Mouse (Mus musculus) cerebellum, adult 2 months (tissue): ENCODE results near the gene Tmem89. TPM values are rescaled to one million over a fixed set of nuclear protein-coding genes. Genes with fewer than 3 reads are reported as not detected.

Source experiments
- DNase-seq, 2 experiments: peaks; one replicate each; pipeline ENCODE4 v3.0.0; 2021
- H3K27ac ChIP-seq: fragments of 200-500 bp; 2 replicates; pipeline ENCODE4 v1.5.1; 2012; ENCODE audit warnings: low read length, control low read depth, inconsistent platforms; ENCODE audit not compliant: insufficient read depth
- H3K27me3 ChIP-seq: fragments of 200-500 bp; 2 replicates; pipeline ENCODE4 v1.6.1; 2012; ENCODE audit warnings: inconsistent platforms, mild to moderate bottlenecking, low read length, moderate library complexity; ENCODE audit not compliant: control insufficient read depth, insufficient read depth
- H3K4me1 ChIP-seq: fragments of 200-500 bp; 2 replicates; pipeline ENCODE4 v1.6.1; 2011; ENCODE audit warnings: low read length; ENCODE audit not compliant: control insufficient read depth, insufficient read depth
- H3K4me3 ChIP-seq: fragments of 200-500 bp; replicated peaks from 2 replicates; pipeline ENCODE3; 2011; ENCODE audit warnings: mild to moderate bottlenecking, low read depth, low read length, control low read depth; ENCODE audit not compliant: insufficient read depth
- CTCF ChIP-seq: fragments of 200-500 bp; IDR thresholded peaks from 2 replicates; pipeline ENCODE4 v1.5.1; 2011; ENCODE audit warnings: low read depth, mild to moderate bottlenecking, control low read depth, low read length, moderate library complexity, borderline replicate concordance; ENCODE audit not compliant: insufficient read depth
- POLR2A ChIP-seq: fragments of 200-500 bp; IDR thresholded peaks from 2 replicates; pipeline ENCODE4 v1.6.1; 2011; ENCODE audit warnings: low read length, control low read depth, borderline replicate concordance; ENCODE audit not compliant: insufficient read depth
- WGBS: fragments of 180-500 bp; shearing (Covaris S2); methylation state at CpG from one replicate; pipeline ENCODE4 v1.1.7; 2018; 5-methylcytosine and 5-hydroxymethylcytosine counted together
- polyA plus RNA-seq: library from polyadenylated mRNA; depleted of rRNA; stranded (reverse); fragments of >200 nt; gene quantifications from 2 replicates; pipeline ENCODE4 v1.2.3, GENCODE M21; 2012; rRNA removed

The Tmem89 gene
- 0.39 and 0.92 TPM in 2 replicates for polyA plus RNA-seq

DNA sequence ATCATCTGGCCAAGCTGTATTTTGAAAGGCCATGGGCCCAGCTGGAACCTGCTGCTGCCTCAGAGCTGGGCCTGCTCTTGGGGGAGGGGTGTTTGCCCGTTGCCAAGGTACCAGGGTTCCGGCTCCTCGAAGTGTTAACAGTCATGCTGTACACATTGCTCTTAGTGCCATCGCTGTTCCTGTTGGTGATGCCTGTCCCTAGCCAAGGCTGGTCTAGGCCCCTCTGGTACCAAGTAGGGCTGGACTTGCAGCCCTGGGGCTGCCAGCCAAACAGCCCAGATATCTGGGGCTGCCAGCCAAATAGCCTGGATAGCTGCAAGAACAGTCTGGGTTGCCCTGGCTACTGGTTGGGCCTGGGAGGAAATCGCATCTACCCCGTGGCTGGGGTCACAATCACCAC is at the start of gene Tmem89:
Gene Tmem89, plus strand, starts transcription at position 129 of the 400 bp plus-strand sequence.
- no peak within 1 kb of the TSS for H3K4me3 ChIP-seq
- TF ChIP-seq POLR2A (no peak), CTCF (no peak)
- no peaks in the 10 kb centered on the region for H3K27me3 ChIP-seq
- peaks cover 10% of the 10 kb centered on the region; the same call in 1 of the 2 replicates for H3K4me1 ChIP-seq
- H3K27ac ChIP-seq, result no peak within 1 kb of the TSS
- WGBS, result 13% methylated on average over 6 of the region's 6 CpGs
- DNase-seq, result peak in 1 of 2 experiments; percentile 69

DNA sequence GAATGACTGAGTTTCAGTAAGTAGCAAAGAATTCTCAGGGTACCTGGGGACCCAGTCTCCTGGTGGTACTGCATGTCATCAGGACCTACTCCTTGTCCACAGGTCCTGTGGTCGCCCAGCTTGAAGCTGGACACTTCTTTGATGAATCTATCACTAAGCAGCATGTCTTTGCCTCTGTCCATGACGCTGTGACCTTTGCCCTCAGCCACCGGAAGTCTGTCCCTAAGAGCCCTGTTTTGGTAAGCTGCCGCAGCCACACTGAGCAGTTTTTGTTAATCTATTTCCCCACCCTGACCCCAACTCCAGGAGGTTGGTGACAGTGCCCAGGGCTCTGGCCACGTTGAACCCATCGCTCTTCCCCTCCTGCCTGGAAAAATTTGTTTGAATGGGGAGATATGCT is 2.1 kb upstream of the Tmem89 start:
- peaks cover 10% of the 10 kb centered on the region; the same call in 1 of the 2 replicates for H3K4me1 ChIP-seq
- no peaks in the 10 kb centered on the region for H3K27me3 ChIP-seq
- no peak for DNase-seq
- no peak overlapping the region for H3K27ac ChIP-seq
- WGBS, result 76% methylated on average over 6 of the region's 6 CpGs
- no peak for TF ChIP-seq CTCF
- no peak for TF ChIP-seq POLR2A
- no peak overlapping the region for H3K4me3 ChIP-seq

DNA sequence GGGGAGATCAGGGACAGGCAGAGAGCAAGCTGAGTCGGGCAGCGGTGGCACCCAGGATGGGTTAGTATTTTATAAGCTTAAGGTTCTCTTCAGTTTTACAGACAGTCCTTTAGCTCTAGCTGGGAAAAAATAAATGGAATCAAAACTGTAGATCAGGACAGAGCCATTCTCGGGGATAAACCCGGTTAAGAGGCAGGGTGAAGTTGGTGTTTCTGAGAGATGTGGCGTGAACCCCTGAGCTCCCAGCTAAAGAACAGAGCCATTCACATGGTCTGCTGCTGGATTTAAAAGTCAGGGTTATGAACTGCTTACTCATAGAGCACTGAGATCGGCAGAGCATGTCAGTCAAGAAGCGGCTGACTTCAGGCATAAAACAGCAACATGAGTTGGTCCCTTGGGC is 1.3 kb upstream of the Tmem89 start:
- 88% methylated on average over 7 of the region's 7 CpGs for WGBS
- no peaks in the 10 kb centered on the region for H3K27me3 ChIP-seq
- no peak for TF ChIP-seq POLR2A
- no peak for TF ChIP-seq CTCF

DNA sequence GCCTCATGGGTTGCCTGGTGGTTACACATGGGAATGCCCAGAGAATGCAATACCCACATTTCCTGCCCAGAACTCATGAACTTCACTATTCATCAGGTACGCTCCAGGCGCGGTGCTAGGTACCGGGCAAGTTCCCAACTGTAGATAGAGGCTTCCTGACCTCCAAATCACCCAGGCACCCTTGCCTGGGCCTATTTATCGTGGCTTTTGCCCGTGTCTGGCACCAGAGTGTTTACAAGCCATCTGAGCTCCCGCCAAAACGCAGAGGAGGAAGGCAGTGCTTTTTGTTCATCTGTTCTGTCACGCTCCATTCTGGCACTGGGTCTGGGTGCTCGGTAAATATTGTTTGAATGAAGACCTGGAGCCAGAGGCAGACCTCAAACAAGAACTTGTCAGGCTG is 798 bp upstream of the Tmem89 start:
- Histone ChIP-seq H3K4me3 (no peak overlapping the region), H3K27me3 (no peaks in the 10 kb centered on the region), H3K27ac (no peak overlapping the region), H3K4me1 (peaks cover 10% of the 10 kb centered on the region; the same call in 1 of the 2 replicates)
- TF ChIP-seq POLR2A (no peak), CTCF (no peak)
- DNase-seq, result no peak
- 40% methylated on average over 10 of the region's 10 CpGs for WGBS

More for the DNA sequence above, 1.3 kb upstream of the Tmem89 start:
- DNase-seq, result no peak
- peaks cover 10% of the 10 kb centered on the region; the same call in 1 of the 2 replicates for H3K4me1 ChIP-seq
- H3K4me3 ChIP-seq, result no peak overlapping the region
- H3K27ac ChIP-seq, result no peak overlapping the region

DNA sequence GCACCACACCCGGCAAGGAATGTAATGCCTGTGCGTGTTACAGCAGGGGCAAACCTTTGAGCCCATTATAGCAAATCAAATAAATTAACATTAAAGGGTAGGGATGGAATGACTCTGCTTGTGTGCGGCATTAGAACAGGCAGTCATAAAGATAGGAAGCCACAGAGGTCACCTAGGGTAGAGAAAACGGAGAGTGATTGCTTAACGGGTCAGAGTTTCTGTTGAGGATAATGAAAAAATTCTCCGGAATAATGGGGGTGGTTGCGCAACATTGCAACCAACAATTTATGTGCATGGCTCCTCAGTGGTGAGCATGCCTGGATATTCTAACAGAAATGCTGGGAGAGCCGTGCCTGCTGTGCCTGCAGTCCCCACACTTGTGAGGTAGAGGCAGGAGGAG is 11.5 kb downstream of the Tmem89 start:
- DNase-seq, result no peak
- no peak overlapping the region for H3K4me3 ChIP-seq
- H3K4me1 ChIP-seq, result no peaks in the 10 kb centered on the region
- no peak for TF ChIP-seq CTCF
- TF ChIP-seq POLR2A, result no peak
- H3K27me3 ChIP-seq, result no peaks in the 10 kb centered on the region
- 84% methylated on average over 8 of the region's 8 CpGs for WGBS
- no peak overlapping the region for H3K27ac ChIP-seq

DNA sequence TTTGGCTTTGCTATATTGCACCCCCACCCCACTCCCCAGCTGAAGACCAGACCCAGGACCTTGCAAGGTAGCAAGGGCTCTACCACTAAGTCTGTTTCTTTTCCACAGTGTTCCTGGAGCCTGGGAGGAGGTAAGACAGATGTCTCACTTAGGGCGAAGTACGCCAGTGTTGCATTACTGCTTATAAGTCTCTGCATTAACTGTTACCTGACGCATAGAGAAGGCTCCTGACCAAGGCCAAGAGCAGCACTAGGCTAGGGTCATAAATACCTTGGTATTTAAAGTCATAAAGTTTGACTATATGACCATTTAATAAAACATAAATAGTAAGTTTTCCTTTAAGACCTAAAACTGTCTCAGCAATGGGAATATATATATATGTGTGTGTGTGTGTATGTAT is 14.0 kb downstream of the Tmem89 start:
- 87% methylated on average over 3 of the region's 3 CpGs for WGBS
- no peak for TF ChIP-seq CTCF
- TF ChIP-seq POLR2A, result no peak
- no peaks in the 10 kb centered on the region for H3K4me1 ChIP-seq

DNA sequence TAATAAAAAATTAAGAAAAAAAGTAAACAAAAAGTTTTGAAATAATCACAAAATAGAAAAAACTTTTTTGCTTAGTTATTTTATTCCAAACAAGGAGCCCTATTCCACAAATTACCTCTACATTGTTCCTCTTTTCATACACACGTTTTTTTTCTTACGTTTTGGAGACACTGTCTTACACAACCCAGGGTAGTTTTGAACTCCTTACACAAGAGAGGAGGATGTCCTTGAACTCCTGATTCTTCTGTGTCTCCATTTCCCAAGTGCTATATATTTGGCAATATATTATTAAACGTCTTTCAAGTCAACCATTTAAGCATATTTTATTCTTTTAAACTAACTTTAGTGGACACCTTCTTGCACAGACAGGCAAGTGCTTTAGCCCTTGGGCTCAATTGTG is 21.6 kb downstream of the Tmem89 start:
- no peak overlapping the region for H3K27ac ChIP-seq
- no peaks in the 10 kb centered on the region for H3K27me3 ChIP-seq
- peaks cover 5% of the 10 kb centered on the region; the same call in 1 of the 2 replicates for H3K4me1 ChIP-seq
- TF ChIP-seq CTCF, result no peak
- TF ChIP-seq POLR2A, result no peak
- WGBS, result 14% methylated on average over 3 of the region's 3 CpGs
- H3K4me3 ChIP-seq, result no peak overlapping the region
- DNase-seq, result no peak

More for the DNA sequence above, 14.0 kb downstream of the Tmem89 start:
- DNase-seq, result no peak
- Histone ChIP-seq H3K27me3 (no peaks in the 10 kb centered on the region), H3K4me3 (no peak overlapping the region), H3K27ac (no peak overlapping the region)
